Mouse (Mus musculus): Measurements from ENCODE around the gene Ptgs1. TPM values are rescaled to one million over a fixed set of nuclear protein-coding genes. Genes with fewer than 3 reads are reported as not detected.
A peak's percentile ranks its signal among the peaks of the same experiment; 100 is the strongest.

The Ptgs1 gene
- polyA plus RNA-seq, 1 experiment from 2014 or later, result 25.1 TPM

- Histone ChIP-seq H3K27me3 (replicated peaks; ENCODE audit: control insufficient read depth, insufficient read depth, low read length) (peaks cover 41% of the 10 kb centered on the region), H3K9me3 (ENCODE audit: control insufficient read depth, low read length) (no peaks in the 10 kb centered on the region), H3K4me2 (ENCODE audit: low read length) (peak overlapping the region; percentile 33), H3K27ac (ENCODE audit: low read depth) (no peak overlapping the region), H3K4me1 (replicated peaks; ENCODE audit: control insufficient read depth, insufficient read depth, low read length) (peaks cover 16% of the 10 kb centered on the region; the same call in 1 of the 2 replicates), H3K9ac (ENCODE audit: low read length) (no peak overlapping the region), H3K36me3 (ENCODE audit: control insufficient read depth, insufficient read depth, low read length) (no peaks in the 10 kb centered on the region), H3K4me3 (ENCODE audit: low read depth, low read length) (no peak overlapping the region)
- ATAC-seq (replicated peaks; ENCODE audit: low FRiP score, low TSS enrichment, low read depth) (peak; percentile 53), DNase-seq (ENCODE audit: low spot score) (no peak)
- WGBS, result 19% methylated on average over 20 of the region's 20 CpGs
Observed at GRCm38 (mm10) chr2:36197919-36198881, 32.0 kb upstream of the Ptgs1 start.

GRCm38 (mm10) chr2:36198882-36199262, 31.4 kb upstream of the Ptgs1 start:
- no peaks in the 10 kb centered on the region for H3K9me3 ChIP-seq (ENCODE audit: control insufficient read depth, low read length)
- 24% methylated on average over 3 of the region's 3 CpGs for WGBS
- ATAC-seq (replicated peaks; ENCODE audit: low FRiP score, low TSS enrichment, low read depth) (0 out of 2 replicates have a peak, but pooled peaks have one; percentile 2), DNase-seq (ENCODE audit: low spot score) (no peak)
- H3K9ac ChIP-seq (ENCODE audit: low read length), result no peak overlapping the region
- no peaks in the 10 kb centered on the region for H3K36me3 ChIP-seq (ENCODE audit: control insufficient read depth, insufficient read depth, low read length)
- H3K4me3 ChIP-seq (ENCODE audit: low read depth, low read length), result no peak overlapping the region
- H3K27ac ChIP-seq (ENCODE audit: low read depth), result no peak overlapping the region
- peaks cover 48% of the 10 kb centered on the region for H3K27me3 ChIP-seq (replicated peaks; ENCODE audit: control insufficient read depth, insufficient read depth, low read length)
- peak overlapping the region; percentile 33 for H3K4me2 ChIP-seq (ENCODE audit: low read length)
- peaks cover 22% of the 10 kb centered on the region for H3K4me1 ChIP-seq (replicated peaks; ENCODE audit: control insufficient read depth, insufficient read depth, low read length)

- Histone ChIP-seq H3K4me3 (ENCODE audit: low read depth, low read length) (no peak overlapping the region), H3K4me1 (replicated peaks; ENCODE audit: control insufficient read depth, insufficient read depth, low read length) (peaks cover 22% of the 10 kb centered on the region), H3K36me3 (ENCODE audit: control insufficient read depth, insufficient read depth, low read length) (no peaks in the 10 kb centered on the region), H3K4me2 (ENCODE audit: low read length) (no peak overlapping the region), H3K27ac (ENCODE audit: low read depth) (no peak overlapping the region), H3K27me3 (replicated peaks; ENCODE audit: control insufficient read depth, insufficient read depth, low read length) (peaks cover 57% of the 10 kb centered on the region), H3K9me3 (ENCODE audit: control insufficient read depth, low read length) (no peaks in the 10 kb centered on the region), H3K9ac (ENCODE audit: low read length) (no peak overlapping the region)
- DNase-seq (ENCODE audit: low spot score), result no peak
- WGBS, result 84% methylated on average over 2 of the region's 2 CpGs
- no peak for ATAC-seq (replicated peaks; ENCODE audit: low FRiP score, low TSS enrichment, low read depth)
Observed at GRCm38 (mm10) chr2:36200813-36201212, 29.4 kb upstream of the Ptgs1 start.

- H3K27me3 ChIP-seq (replicated peaks; ENCODE audit: control insufficient read depth, insufficient read depth, low read length), result peaks cover 57% of the 10 kb centered on the region
- WGBS, result 28% methylated on average over 18 of the region's 18 CpGs
- ATAC-seq (replicated peaks; ENCODE audit: low FRiP score, low TSS enrichment, low read depth), result no peak
- H3K4me3 ChIP-seq (ENCODE audit: low read depth, low read length), result no peak overlapping the region
- DNase-seq (ENCODE audit: low spot score), result no peak
- peaks cover 25% of the 10 kb centered on the region for H3K4me1 ChIP-seq (replicated peaks; ENCODE audit: control insufficient read depth, insufficient read depth, low read length)
- no peaks in the 10 kb centered on the region for H3K36me3 ChIP-seq (ENCODE audit: control insufficient read depth, insufficient read depth, low read length)
- H3K9ac ChIP-seq (ENCODE audit: low read length), result no peak overlapping the region
- H3K27ac ChIP-seq (ENCODE audit: low read depth), result no peak overlapping the region
- H3K4me2 ChIP-seq (ENCODE audit: low read length), result peak overlapping the region; percentile 78; the same call in 1 of the 2 replicates
- no peaks in the 10 kb centered on the region for H3K9me3 ChIP-seq (ENCODE audit: control insufficient read depth, low read length)
Observed at GRCm38 (mm10) chr2:36201756-36202610, 28.2 kb upstream of the Ptgs1 start.

- H3K4me2 ChIP-seq (ENCODE audit: low read length), result peak overlapping the region; percentile 78
- ATAC-seq (replicated peaks; ENCODE audit: low FRiP score, low TSS enrichment, low read depth) (no peak), DNase-seq (ENCODE audit: low spot score) (no peak)
- H3K9me3 ChIP-seq (ENCODE audit: control insufficient read depth, low read length), result no peaks in the 10 kb centered on the region
- no peak overlapping the region for H3K27ac ChIP-seq (ENCODE audit: low read depth)
- H3K9ac ChIP-seq (ENCODE audit: low read length), result no peak overlapping the region
- H3K4me3 ChIP-seq (ENCODE audit: low read depth, low read length), result peak overlapping the region; percentile 41; the same call in 1 of the 2 replicates
- peaks cover 55% of the 10 kb centered on the region for H3K27me3 ChIP-seq (replicated peaks; ENCODE audit: control insufficient read depth, insufficient read depth, low read length)
- peaks cover 25% of the 10 kb centered on the region for H3K4me1 ChIP-seq (replicated peaks; ENCODE audit: control insufficient read depth, insufficient read depth, low read length)
- H3K36me3 ChIP-seq (ENCODE audit: control insufficient read depth, insufficient read depth, low read length), result no peaks in the 10 kb centered on the region
- WGBS, result 18% methylated on average over 5 of the region's 5 CpGs
Observed at GRCm38 (mm10) chr2:36202611-36202880, 27.7 kb upstream of the Ptgs1 start.

GRCm38 (mm10) chr2:36203011-36203825, 27.0 kb upstream of the Ptgs1 start:
- Histone ChIP-seq H3K36me3 (ENCODE audit: control insufficient read depth, insufficient read depth, low read length) (no peaks in the 10 kb centered on the region), H3K4me1 (replicated peaks; ENCODE audit: control insufficient read depth, insufficient read depth, low read length) (peaks cover 25% of the 10 kb centered on the region), H3K27me3 (replicated peaks; ENCODE audit: control insufficient read depth, insufficient read depth, low read length) (peaks cover 53% of the 10 kb centered on the region), H3K9me3 (ENCODE audit: control insufficient read depth, low read length) (no peaks in the 10 kb centered on the region), H3K4me3 (ENCODE audit: low read depth, low read length) (peak overlapping the region; percentile 41), H3K9ac (ENCODE audit: low read length) (peak overlapping the region; percentile 20), H3K27ac (ENCODE audit: low read depth) (no peak overlapping the region), H3K4me2 (ENCODE audit: low read length) (peak overlapping the region; percentile 78)
- DNase-seq (ENCODE audit: low spot score) (no peak), ATAC-seq (replicated peaks; ENCODE audit: low FRiP score, low TSS enrichment, low read depth) (peak; percentile 44; the same call in 1 of the 2 replicates)
- WGBS, result 1% methylated on average over 39 of the region's 39 CpGs

GRCm38 (mm10) chr2:36204595-36204994, 25.6 kb upstream of the Ptgs1 start:
- Histone ChIP-seq H3K9ac (ENCODE audit: low read length) (no peak overlapping the region), H3K4me1 (replicated peaks; ENCODE audit: control insufficient read depth, insufficient read depth, low read length) (peaks cover 20% of the 10 kb centered on the region), H3K27me3 (replicated peaks; ENCODE audit: control insufficient read depth, insufficient read depth, low read length) (peaks cover 50% of the 10 kb centered on the region), H3K4me2 (ENCODE audit: low read length) (no peak overlapping the region), H3K27ac (ENCODE audit: low read depth) (no peak overlapping the region), H3K9me3 (ENCODE audit: control insufficient read depth, low read length) (no peaks in the 10 kb centered on the region), H3K36me3 (ENCODE audit: control insufficient read depth, insufficient read depth, low read length) (no peaks in the 10 kb centered on the region), H3K4me3 (ENCODE audit: low read depth, low read length) (no peak overlapping the region)
- DNase-seq (ENCODE audit: low spot score) (no peak), ATAC-seq (replicated peaks; ENCODE audit: low FRiP score, low TSS enrichment, low read depth) (no peak)
- 50% methylated on average over 4 of the region's 4 CpGs for WGBS

- no peak for DNase-seq (ENCODE audit: low spot score)
- Histone ChIP-seq H3K36me3 (ENCODE audit: control insufficient read depth, insufficient read depth, low read length) (no peaks in the 10 kb centered on the region), H3K9ac (ENCODE audit: low read length) (no peak overlapping the region), H3K9me3 (ENCODE audit: control insufficient read depth, low read length) (no peaks in the 10 kb centered on the region), H3K4me1 (replicated peaks; ENCODE audit: control insufficient read depth, insufficient read depth, low read length) (peaks cover 20% of the 10 kb centered on the region), H3K27me3 (replicated peaks; ENCODE audit: control insufficient read depth, insufficient read depth, low read length) (peaks cover 57% of the 10 kb centered on the region), H3K27ac (ENCODE audit: low read depth) (no peak overlapping the region), H3K4me3 (ENCODE audit: low read depth, low read length) (no peak overlapping the region), H3K4me2 (ENCODE audit: low read length) (no peak overlapping the region)
- ATAC-seq (replicated peaks; ENCODE audit: low FRiP score, low TSS enrichment, low read depth), result no peak
- 44% methylated on average over 11 of the region's 11 CpGs for WGBS
Observed at GRCm38 (mm10) chr2:36207071-36207470, 23.2 kb upstream of the Ptgs1 start.
